Mouse (Mus musculus) ES-E14 (cell line): ENCODE measurements around the gene Gata3.

Source experiments
- CHD2 ChIP-seq: IDR thresholded peaks from 2 replicates; pipeline ENCODE4 v1.6.1; 2014; ENCODE audit warnings: mild to moderate bottlenecking, low read depth, low read length, inconsistent platforms
- HCFC1 ChIP-seq: IDR thresholded peaks from 2 replicates; pipeline ENCODE4 v1.6.1; 2012; ENCODE audit warnings: low read length, inconsistent platforms, borderline replicate concordance; ENCODE audit not compliant: insufficient read depth
- MAFK ChIP-seq: IDR thresholded peaks from 2 replicates; pipeline ENCODE4 v1.6.1; 2014; ENCODE audit warnings: mild to moderate bottlenecking, low read depth, low read length, inconsistent platforms; ENCODE audit not compliant: insufficient read depth
- ZC3H11A ChIP-seq: IDR thresholded peaks from 2 replicates; pipeline ENCODE4 v1.6.1; 2012; ENCODE audit warnings: low read depth, mild to moderate bottlenecking, inconsistent platforms, low read length, borderline replicate concordance
- ZNF384 ChIP-seq: IDR thresholded peaks from 2 replicates; pipeline ENCODE4 v1.6.1; 2012; ENCODE audit warnings: low read depth, low read length, inconsistent platforms

GRCm38 (mm10) chr2:9878564-9879081 lies 11.2 kb downstream of the Gata3 start:
- no peak for TF ChIP-seq CHD2
- no peak for TF ChIP-seq ZNF384
- no peak for TF ChIP-seq ZC3H11A
- TF ChIP-seq HCFC1: no peak
- no peak for TF ChIP-seq MAFK
